Mouse (Mus musculus): ENCODE results near the gene D10Jhu81e. TPM values are rescaled to one million over a fixed set of nuclear protein-coding genes. Genes with fewer than 3 reads are reported as not detected.
"Not testable (repeated sequence)": the region's sequence is repeated elsewhere in the genome, so short reads cannot be mapped to it uniquely, and the experiment has no call there.

Gene D10Jhu81e
- polyA plus RNA-seq, 1 experiment from 2014 or later, result 19.3 TPM

DNA sequence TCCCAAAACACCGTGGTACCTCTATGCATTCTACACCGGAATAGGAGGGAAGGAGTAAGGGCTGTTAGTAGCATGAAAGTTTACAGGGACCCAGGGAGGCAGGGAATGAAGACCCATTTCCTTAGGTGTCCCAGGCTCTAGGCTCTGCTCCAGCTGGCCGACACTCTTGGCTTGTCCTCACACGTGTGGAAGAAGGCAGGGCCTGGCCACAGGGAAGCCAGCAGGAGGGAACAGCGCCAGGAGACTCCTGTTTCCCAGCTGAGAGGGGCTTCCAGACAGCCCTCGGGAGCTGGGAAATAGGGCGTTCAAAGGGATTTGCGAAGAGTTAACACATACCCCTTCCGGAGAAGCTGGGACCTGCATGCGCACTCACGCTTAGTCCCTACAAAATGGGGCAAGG, 40.2 kb downstream of the D10Jhu81e start:
- Histone ChIP-seq H3K27me3 (no peaks in the 10 kb centered on the region), H3K4me1 (replicated peaks) (peaks cover 6% of the 10 kb centered on the region), H3K4me2 (no peak overlapping the region), H3K27ac (replicated peaks) (no peak overlapping the region), H3K36me3 (replicated peaks) (no peaks in the 10 kb centered on the region), H3K9me3 (replicated peaks) (no peaks in the 10 kb centered on the region), H3K9ac (no peak overlapping the region), H3K4me3 (replicated peaks) (no peak overlapping the region)
- 56% methylated on average over 11 of the region's 11 CpGs for WGBS (ENCODE audit: insufficient replicate concordance)
- no peak for ATAC-seq (ENCODE audit: insufficient read depth)

DNA sequence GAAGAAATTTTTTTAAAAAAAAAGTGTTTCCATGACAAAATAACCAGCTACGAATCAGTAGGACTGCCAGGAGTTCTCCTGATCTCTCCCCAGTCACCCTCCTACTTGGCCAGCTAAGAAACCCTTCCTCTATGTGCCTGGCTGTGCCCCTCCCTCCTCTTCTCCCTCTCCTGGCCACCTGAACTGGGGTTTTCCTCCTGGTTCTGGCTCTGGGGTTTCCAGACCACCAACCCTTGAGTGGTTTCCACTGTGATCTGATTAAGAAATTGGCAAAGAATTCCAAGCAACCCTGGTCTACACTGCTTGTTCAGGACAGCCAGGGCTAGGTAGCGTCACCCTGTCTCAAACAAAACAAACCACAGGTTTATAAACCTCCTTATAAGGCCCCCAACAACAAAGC, 40.9 kb downstream of the D10Jhu81e start:
- 54% methylated on average over 2 of the region's 2 CpGs for WGBS (ENCODE audit: insufficient replicate concordance)
- H3K4me1 ChIP-seq (replicated peaks), result peaks cover 5% of the 10 kb centered on the region; the same call in 1 of the 2 replicates
- no peak overlapping the region for H3K9ac ChIP-seq
- no peaks in the 10 kb centered on the region for H3K27me3 ChIP-seq
- H3K36me3 ChIP-seq (replicated peaks), result no peaks in the 10 kb centered on the region
- no peaks in the 10 kb centered on the region for H3K9me3 ChIP-seq (replicated peaks)
- ATAC-seq (ENCODE audit: insufficient read depth), result no peak
- no peak overlapping the region for H3K4me2 ChIP-seq
- no peak overlapping the region for H3K4me3 ChIP-seq (replicated peaks)
- H3K27ac ChIP-seq (replicated peaks), result no peak overlapping the region

DNA sequence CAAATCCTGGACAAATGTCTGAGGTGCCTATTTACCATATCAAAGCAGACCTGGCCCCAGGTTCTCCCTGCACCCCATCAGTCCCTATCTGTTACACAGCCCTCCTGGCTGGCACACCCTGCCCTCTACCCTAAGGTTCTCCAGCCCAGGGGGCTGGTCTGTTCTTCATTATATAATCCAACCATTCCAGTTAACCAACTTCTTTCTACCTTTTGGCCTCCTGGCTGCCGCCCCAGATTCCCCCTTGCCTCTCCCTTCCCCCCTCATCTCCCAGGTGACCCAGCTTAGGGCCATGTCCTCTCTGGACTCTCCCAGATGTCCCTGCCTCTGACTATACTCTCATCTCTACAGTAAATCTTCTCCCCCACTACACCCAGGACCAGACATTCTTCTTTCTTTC, 41.7 kb downstream of the D10Jhu81e start:
- no peak overlapping the region for H3K9ac ChIP-seq
- no peaks in the 10 kb centered on the region for H3K36me3 ChIP-seq (replicated peaks)
- no peaks in the 10 kb centered on the region for H3K9me3 ChIP-seq (replicated peaks)
- no peak overlapping the region for H3K27ac ChIP-seq (replicated peaks)
- peaks cover 5% of the 10 kb centered on the region; the same call in 1 of the 2 replicates for H3K4me1 ChIP-seq (replicated peaks)
- H3K4me2 ChIP-seq, result no peak overlapping the region
- ATAC-seq (ENCODE audit: insufficient read depth), result no peak
- H3K27me3 ChIP-seq, result no peaks in the 10 kb centered on the region
- no peak overlapping the region for H3K4me3 ChIP-seq (replicated peaks)
- WGBS (ENCODE audit: insufficient replicate concordance), result 36% methylated on average over 1 of the region's 1 CpGs

DNA sequence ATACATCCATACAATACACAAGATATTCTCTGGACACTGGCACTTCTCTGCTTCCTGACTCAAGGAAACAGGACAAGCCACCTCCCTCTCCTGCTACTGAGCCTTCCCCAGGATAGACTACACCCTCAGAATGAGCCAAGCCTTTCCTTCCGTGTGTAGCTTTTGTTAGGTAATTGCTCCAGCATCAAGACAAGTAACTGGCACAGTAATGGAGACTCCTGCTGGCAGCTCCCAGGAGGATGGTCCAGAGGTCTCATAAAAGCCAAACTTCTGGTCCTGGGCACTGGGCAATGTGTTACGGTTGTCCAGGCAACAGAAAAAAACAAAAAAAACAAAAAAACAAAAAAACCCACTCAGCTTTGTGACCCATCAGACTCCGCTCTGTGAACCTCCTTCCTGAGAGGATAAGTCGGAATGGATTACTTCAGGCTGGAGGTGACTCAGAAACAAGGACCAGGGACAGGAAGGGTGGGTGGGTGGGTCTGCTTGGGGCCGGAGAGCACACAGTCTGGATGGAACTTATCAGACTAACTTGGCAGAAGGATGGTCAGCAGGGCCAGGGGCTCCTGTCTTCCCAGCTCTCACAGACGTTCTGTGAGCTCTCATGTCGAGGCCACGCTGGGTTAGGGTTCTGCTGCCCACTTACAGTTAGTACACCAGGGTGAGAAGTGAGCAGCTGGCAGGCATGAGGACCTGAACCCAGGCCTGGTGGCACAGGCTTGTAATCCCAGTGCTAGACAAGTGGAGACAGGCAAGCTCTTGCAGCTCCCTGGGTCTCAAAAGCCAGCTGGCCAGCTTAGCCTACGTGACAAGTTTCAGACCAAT, 42.3 kb downstream of the D10Jhu81e start:
- no peak overlapping the region for H3K9ac ChIP-seq
- no peaks in the 10 kb centered on the region for H3K9me3 ChIP-seq (replicated peaks)
- H3K27ac ChIP-seq (replicated peaks), result no peak overlapping the region
- no peaks in the 10 kb centered on the region for H3K27me3 ChIP-seq
- H3K36me3 ChIP-seq (replicated peaks), result no peaks in the 10 kb centered on the region
- H3K4me3 ChIP-seq (replicated peaks), result no peak overlapping the region
- WGBS (ENCODE audit: insufficient replicate concordance), result 57% methylated on average over 9 of the region's 9 CpGs
- H3K4me2 ChIP-seq, result no peak overlapping the region
- no peak for ATAC-seq (ENCODE audit: insufficient read depth)
- H3K4me1 ChIP-seq (replicated peaks), result peaks cover 5% of the 10 kb centered on the region; the same call in 1 of the 2 replicates

DNA sequence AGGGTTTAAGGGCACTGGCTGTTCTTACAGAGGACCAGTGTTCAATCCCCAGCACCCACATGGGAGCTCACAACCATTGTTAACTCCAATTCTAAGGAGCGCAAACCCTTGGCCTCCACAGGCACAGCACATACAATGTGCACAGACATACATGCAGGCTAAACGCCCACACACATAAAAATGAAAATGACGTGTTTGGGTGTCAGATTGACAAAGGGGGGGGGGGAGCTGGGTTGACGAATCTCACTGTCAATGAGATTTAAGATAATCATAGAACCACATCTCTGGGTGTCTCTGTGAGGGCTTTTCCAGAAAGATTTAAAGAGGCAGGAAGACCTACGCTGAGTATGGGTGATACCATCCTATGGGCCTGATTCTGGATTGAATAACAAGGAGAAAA, 43.3 kb downstream of the D10Jhu81e start:
- no peak overlapping the region for H3K27ac ChIP-seq (replicated peaks)
- no peaks in the 10 kb centered on the region for H3K27me3 ChIP-seq
- H3K9ac ChIP-seq, result no peak overlapping the region
- no peak overlapping the region for H3K4me2 ChIP-seq
- no peak for ATAC-seq (ENCODE audit: insufficient read depth)
- H3K4me1 ChIP-seq (replicated peaks), result peaks cover 5% of the 10 kb centered on the region; the same call in 1 of the 2 replicates
- H3K36me3 ChIP-seq (replicated peaks), result no peaks in the 10 kb centered on the region
- H3K4me3 ChIP-seq (replicated peaks), result no peak overlapping the region
- WGBS (ENCODE audit: insufficient replicate concordance), result 71% methylated on average over 5 of the region's 5 CpGs
- H3K9me3 ChIP-seq (replicated peaks), result no peaks in the 10 kb centered on the region

DNA sequence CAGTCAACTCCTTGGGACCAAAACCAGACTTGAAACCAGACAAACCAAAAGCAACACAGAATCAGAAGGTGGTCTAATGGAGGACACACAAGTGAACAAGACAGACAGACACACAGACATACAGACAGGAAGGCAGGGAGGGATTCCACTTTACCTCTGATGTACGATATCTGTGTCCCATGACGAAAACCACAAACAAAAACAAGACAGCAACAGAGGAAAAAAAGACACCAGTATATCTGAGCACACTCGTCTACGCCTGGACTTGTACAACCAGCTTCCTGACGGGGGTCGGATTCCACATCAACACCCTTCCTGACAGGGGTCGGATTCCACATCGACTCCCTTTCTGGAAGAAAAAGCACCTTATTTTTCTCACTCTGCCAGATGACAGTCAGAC, 44.5 kb downstream of the D10Jhu81e start:
- not testable (repeated sequence) for H3K4me2 ChIP-seq; H3K9me3 ChIP-seq (replicated peaks); H3K9ac ChIP-seq; H3K36me3 ChIP-seq (replicated peaks); ATAC-seq (ENCODE audit: insufficient read depth); H3K27me3 ChIP-seq; H3K27ac ChIP-seq (replicated peaks); H3K4me3 ChIP-seq (replicated peaks); H3K4me1 ChIP-seq (replicated peaks)
- 52% methylated on average over 8 of the region's 8 CpGs for WGBS (ENCODE audit: insufficient replicate concordance)

DNA sequence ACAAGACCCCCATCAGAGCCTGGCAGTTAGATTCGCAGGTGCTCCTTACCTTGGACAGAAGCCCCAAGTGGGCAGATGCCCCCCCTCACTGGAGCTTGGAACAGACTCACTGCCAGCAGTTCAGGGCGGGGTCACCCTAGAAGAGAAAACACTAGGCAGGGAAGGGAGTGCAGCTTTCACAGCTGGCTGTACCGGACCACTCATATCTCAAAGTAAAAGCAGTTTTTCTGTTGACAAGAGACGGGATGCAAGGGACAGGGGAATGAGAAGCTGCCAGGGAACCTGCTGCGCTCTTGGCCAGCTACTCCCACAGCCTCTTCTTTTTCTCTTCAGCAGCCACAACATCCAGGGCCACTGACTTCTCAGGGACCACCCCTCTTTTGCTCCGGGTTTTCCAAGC, 45.4 kb downstream of the D10Jhu81e start:
- ATAC-seq (ENCODE audit: insufficient read depth); H3K4me2 ChIP-seq; H3K27me3 ChIP-seq; H3K4me1 ChIP-seq (replicated peaks); H3K27ac ChIP-seq (replicated peaks); H3K4me3 ChIP-seq (replicated peaks); H3K36me3 ChIP-seq (replicated peaks); H3K9ac ChIP-seq; H3K9me3 ChIP-seq (replicated peaks): not testable (repeated sequence)
- 29% methylated on average over 6 of the region's 6 CpGs for WGBS (ENCODE audit: insufficient replicate concordance)

DNA sequence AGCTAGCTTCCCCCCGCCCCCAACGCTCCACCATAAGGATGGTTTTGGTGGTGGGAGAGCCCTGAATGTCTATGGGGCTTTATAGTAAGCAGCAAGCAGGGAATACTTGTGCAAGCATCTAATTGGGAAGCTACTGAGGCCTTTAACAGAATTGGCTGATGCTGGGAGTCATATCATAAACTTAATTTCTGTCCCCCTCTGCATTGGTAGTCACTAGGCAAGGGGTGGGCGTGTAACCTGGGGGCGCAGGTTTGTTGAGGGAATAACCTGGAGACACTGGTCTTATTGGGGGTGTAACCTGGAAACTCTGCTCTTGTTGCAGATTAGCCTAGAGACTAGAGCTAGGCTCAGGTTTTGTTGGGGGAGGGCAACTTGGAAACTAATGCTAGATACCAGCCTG, 50.2 kb downstream of the D10Jhu81e start:
- Histone ChIP-seq H3K4me1 (replicated peaks) (peaks cover 5% of the 10 kb centered on the region; the same call in 1 of the 2 replicates), H3K4me3 (replicated peaks) (no peak overlapping the region), H3K27ac (replicated peaks) (no peak overlapping the region), H3K9me3 (replicated peaks) (no peaks in the 10 kb centered on the region), H3K4me2 (no peak overlapping the region), H3K36me3 (replicated peaks) (no peaks in the 10 kb centered on the region), H3K27me3 (no peaks in the 10 kb centered on the region), H3K9ac (no peak overlapping the region)
- WGBS (ENCODE audit: insufficient replicate concordance), result 73% methylated on average over 4 of the region's 4 CpGs
- ATAC-seq (ENCODE audit: insufficient read depth), result no peak

DNA sequence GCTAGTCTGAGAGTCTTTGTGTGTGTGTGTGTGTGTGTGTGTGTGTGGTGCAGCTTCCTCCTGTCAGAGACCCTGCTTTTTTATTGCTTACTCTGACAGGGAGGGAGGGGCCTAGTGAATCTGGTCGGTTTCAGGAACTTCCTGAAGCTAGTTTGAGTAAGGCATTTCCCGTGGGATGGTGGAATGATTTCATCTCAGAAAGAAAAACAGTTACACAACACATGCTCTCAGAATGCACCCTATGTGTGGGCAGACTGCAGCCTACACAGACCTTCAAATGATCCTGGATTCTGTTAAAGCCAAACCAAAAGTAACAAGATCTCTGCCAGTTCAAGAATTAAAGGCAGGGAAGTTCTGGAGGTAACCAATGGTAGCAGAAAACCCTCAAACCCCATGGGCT, 54.4 kb downstream of the D10Jhu81e start:
- Histone ChIP-seq H3K9ac (no peak overlapping the region), H3K4me1 (replicated peaks) (no peaks in the 10 kb centered on the region), H3K27me3 (no peaks in the 10 kb centered on the region), H3K9me3 (replicated peaks) (no peaks in the 10 kb centered on the region), H3K27ac (replicated peaks) (no peak overlapping the region), H3K36me3 (replicated peaks) (no peaks in the 10 kb centered on the region), H3K4me3 (replicated peaks) (no peak overlapping the region), H3K4me2 (no peak overlapping the region)
- ATAC-seq (ENCODE audit: insufficient read depth), result no peak
- 24% methylated on average over 2 of the region's 2 CpGs for WGBS (ENCODE audit: insufficient replicate concordance)

DNA sequence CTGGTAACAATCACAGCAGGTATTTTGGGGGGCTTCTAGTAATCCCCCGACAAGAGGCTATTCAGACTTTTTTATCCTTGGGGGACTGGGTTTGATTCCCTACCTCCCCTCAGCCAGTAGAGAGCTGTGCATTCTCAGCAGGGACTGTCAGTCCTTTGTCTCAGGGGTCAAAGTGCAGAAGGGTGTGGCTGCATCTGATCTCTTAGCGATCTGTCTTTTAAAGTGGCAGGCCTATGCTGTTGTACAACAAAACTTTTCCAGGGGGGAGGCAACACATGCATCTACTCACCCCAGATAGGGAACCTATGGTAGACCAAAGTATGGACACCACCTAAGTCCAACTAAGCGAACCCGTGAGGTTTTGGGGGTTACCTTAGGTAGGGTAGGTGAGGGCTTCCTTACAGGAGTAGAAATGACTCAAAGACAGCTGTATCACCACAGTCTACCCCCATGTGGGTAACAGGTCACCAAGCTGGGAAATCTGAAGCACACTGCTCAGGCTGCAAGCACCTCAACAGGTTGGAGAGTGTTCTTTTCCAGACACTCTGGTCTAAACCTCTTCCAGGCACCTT, 55.0 kb downstream of the D10Jhu81e start:
- no peaks in the 10 kb centered on the region for H3K36me3 ChIP-seq (replicated peaks)
- H3K27me3 ChIP-seq, result no peaks in the 10 kb centered on the region
- no peak overlapping the region for H3K4me2 ChIP-seq
- ATAC-seq (ENCODE audit: insufficient read depth), result no peak
- no peaks in the 10 kb centered on the region for H3K9me3 ChIP-seq (replicated peaks)
- H3K27ac ChIP-seq (replicated peaks), result no peak overlapping the region
- H3K4me3 ChIP-seq (replicated peaks), result no peak overlapping the region
- no peaks in the 10 kb centered on the region for H3K4me1 ChIP-seq (replicated peaks)
- 66% methylated on average over 4 of the region's 4 CpGs for WGBS (ENCODE audit: insufficient replicate concordance)
- H3K9ac ChIP-seq, result no peak overlapping the region

Data from liver, embryonic 15.5 days (tissue).